Mouse (Mus musculus) T-helper 1 cell (primary cell): ENCODE data around the gene Samd15.

ENCODE experiments used
- in situ Hi-C: fragments of 300-600 bp; cut with MboI, MseI; formaldehyde crosslinking; loops from one replicate; pipeline ENCODE4 v1.15.1; 2025; ENCODE audit warnings: high pct_unique_total_duplicates

Gene Samd15

DNA sequence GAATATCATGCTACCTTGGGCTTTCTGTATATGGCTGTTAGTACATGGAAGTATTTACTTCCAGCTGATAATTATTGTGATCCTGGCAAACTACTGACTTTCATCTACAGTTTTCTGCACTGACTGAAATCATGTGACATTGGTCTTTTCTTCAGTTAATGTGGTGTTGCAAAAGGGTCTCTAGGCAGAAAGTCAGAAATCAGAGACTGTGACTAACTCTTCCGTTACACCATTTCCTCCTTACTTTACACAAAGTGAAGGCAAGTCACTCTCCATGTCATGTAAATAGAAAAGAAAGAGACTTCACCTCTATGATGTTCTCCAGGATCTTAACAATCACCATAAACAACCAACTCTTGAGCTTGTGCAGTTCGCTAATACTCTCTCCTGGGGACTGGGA lies 30.1 kb downstream of the Samd15 start:
- in situ Hi-C loops: no loop called here

DNA sequence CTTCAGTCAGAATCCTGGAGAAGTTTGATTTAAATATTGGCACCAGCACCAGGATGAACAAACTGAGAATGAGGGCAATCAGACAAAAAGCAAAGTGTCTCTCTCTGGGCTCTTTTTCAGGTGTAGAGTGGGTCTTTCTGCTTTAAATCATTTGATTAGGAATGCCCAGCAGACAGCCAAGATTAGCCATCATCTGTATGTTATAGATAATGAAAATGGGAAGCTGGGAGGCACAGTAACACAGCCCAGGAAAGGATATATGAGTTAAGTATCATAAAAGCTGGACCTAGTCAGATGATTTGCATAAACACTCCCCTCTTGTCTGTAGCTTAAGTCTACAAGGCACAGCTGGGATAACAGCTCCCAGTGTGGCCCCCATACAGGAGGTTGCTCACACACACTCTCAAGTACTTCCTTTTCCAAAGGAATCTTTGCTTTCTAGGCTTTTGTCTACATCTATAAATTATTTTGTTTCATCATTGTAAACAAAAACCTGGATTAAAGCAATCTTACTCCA lies 30.9 kb downstream of the Samd15 start:
- in situ Hi-C loops: no loop called here

DNA sequence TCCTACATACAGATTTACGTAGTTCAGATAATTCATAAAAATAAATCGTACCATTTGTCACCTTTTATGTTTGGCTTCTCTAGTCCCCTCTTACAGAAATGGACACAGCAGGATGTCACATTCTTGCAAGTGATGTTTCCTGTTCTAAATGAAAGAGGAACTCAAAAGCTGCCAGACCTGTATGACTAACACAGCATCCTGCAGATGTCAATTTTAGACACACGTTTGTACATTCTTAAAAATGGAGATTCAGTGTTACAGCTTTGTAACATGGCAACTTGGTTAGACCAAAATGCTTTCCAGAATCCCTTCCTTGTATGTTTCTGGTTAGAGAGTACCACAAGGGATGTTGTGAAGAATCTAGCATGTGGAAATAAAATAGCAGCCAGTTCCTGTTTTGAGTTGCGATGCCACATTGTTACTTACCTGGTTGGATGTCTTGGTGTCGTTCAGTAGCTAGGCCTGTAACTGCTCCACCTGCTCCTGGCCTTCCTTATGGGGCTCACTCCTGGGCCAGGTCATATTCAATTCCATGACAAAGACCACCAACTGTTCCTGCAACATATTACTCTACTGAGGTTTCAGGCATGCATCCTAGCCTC lies 37.5 kb downstream of the Samd15 start:
- in situ Hi-C loops: no loop called here

DNA sequence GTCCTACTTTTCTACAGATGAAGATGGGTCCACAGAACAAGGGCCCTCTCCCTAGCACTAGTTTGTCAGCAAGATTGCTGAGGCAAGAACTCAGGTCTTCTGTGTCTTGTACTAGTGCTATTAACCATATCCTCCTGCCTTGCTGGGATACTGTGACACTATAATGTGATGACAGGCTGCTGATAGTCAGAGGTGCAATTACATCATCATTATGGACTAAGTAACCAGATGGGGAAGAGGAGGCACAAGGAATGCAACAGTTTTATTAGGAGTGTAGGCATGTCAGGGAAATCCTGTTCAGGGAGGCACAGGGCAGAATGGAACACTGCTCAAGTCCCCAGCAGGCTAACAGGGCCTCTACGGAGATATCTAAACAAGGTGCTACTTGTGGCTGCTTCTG lies 39.1 kb downstream of the Samd15 start, which contains the start of gene Noxred1:
Gene Noxred1, minus strand, starts transcription at position 101 of the 400 bp plus-strand sequence.
- in situ Hi-C loops: no loop called here

DNA sequence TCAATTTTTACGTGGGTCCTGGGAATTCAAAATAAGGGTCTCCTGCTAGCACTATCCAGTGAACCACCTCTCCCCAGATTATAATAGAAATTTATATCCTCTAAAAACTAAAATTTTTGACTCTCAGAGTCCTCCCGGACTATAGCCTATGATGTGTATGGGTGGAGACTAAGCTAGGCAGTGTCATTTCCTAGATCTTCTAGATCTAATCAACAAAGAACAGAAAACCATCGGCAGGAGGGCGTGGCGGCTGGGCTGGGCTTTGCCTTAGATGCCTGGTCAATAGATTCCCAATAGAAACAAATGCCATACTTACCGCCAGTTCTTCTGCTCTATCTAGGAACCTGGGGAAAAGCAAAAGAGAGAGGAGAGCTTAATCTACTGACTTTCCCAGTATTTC lies 50.6 kb downstream of the Samd15 start:
- in situ Hi-C loops: no loop called here

DNA sequence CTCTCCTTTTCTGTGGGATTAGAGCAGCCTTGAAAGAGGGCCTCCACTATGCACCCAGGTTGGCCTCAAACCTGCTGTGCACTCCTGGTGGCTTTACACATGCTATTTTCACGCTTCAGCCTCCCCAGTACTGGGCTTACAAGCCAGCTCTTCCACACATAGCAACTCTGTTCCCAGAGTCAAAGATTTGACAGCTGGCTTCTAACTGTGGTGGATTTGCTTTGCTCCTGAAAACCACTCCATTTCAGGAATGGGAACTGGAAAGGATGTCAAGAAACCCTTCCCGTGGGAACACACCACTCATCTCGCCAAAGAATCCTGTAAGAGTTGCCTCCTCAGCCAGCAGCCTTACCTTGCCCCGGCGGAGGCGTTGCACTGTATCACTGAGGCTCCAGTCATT lies 54.4 kb downstream of the Samd15 start:
- in situ Hi-C loops: no loop called here

DNA sequence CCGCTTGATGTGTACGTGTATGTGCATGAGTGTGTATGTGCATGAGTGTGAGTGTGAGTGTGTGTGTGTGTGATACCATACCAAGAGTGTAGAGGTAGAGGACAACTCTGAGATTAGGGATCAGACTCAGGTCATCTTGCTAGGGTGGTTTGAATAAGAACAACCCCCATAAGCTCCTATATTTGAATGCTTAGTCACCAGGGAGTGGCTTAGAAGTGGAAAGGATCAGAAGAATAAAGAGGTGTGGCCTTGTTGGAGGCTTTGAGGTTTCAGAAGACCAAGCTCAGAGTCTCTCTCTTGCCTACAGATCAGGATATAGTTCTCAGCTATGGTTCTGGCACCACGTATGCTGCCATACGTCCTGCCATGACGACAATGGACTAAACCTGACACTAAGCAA lies 57.1 kb downstream of the Samd15 start:
- in situ Hi-C loops: no loop called here

DNA sequence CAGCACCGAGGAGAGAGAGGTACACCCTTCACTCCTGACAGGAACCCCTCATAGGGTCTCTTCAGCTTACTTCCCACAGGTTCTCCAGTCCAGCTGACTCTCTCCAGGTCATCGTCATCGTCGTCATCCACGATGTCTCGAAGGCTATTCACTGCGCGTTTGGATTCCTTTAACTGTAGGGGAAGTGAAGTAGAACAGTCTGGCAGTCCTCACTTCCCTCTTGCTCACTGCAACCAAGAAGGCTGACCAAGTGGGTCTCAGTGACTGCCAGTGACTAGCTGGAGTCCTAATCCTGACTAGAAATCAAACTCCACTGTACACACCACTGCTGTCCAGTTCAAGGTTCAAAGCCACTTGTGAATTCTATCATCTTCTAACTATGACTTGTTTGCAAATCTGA lies 61.0 kb downstream of the Samd15 start:
- in situ Hi-C loops: loop anchor here (5.0 to 10.0 kb wide), 2 partner anchors 63 to 116 kb away; partner anchors contain the start of genes Gstz1, Pomt2 and Samd15
